Mouse (Mus musculus) kidney, adult 2 months (tissue): Measurements from ENCODE around the gene Znrf1. TPM values are rescaled to one million over a fixed set of nuclear protein-coding genes. Genes with fewer than 3 reads are reported as not detected.

ENCODE experiments used
- DNase-seq: peaks from one replicate; pipeline ENCODE4 v3.0.0; 2021
- H3K27ac ChIP-seq: fragments of 200-500 bp; 2 replicates; pipeline ENCODE4 v1.5.1; 2012; ENCODE audit warnings: low read depth, low read length, control low read depth, inconsistent platforms; ENCODE audit not compliant: insufficient read depth
- H3K27me3 ChIP-seq: fragments of 200-500 bp; replicated peaks from 2 replicates; pipeline ENCODE4 v1.6.1; 2012; ENCODE audit warnings: mild to moderate bottlenecking, moderate library complexity, low read length, inconsistent platforms; ENCODE audit not compliant: control insufficient read depth, insufficient read depth
- H3K36me3 ChIP-seq: fragments of 200-500 bp; 2 replicates; pipeline ENCODE4 v1.6.1; 2012; ENCODE audit warnings: mild to moderate bottlenecking, moderate library complexity, low read length, inconsistent platforms; ENCODE audit not compliant: control insufficient read depth, insufficient read depth
- H3K4me1 ChIP-seq: fragments of 200-500 bp; 2 replicates; pipeline ENCODE4 v1.6.1; 2011; ENCODE audit warnings: low read length; ENCODE audit not compliant: control insufficient read depth, insufficient read depth
- H3K4me3 ChIP-seq: fragments of 200-500 bp; 2 replicates; pipeline ENCODE4 v1.5.1; 2011; ENCODE audit warnings: mild to moderate bottlenecking, low read depth, low read length, control low read depth; ENCODE audit not compliant: insufficient read depth
- CTCF ChIP-seq: fragments of 200-500 bp; conservative IDR thresholded peaks from 2 replicates; pipeline ENCODE4 v1.5.1; 2011; ENCODE audit warnings: low read depth, mild to moderate bottlenecking, control low read depth, low read length, moderate library complexity, mixed read lengths; ENCODE audit not compliant: insufficient read depth, insufficient read length
- POLR2A ChIP-seq: fragments of 200-500 bp; IDR thresholded peaks from one replicate; pipeline ENCODE4 v1.6.1; 2011; ENCODE audit warnings: low read depth, low read length, control low read depth
- WGBS: fragments of 180-500 bp; shearing (Covaris S2); methylation state at CpG from one replicate; pipeline ENCODE4 v1.1.7; 2018; 5-methylcytosine and 5-hydroxymethylcytosine counted together
- polyA plus RNA-seq: library from polyadenylated mRNA; depleted of rRNA; stranded (reverse); fragments of >200 nt; gene quantifications from 2 replicates; pipeline ENCODE4 v1.2.3, GENCODE M21; 2012

The Znrf1 gene
- polyA plus RNA-seq, 1 experiment = 39.7 TPM

DNA sequence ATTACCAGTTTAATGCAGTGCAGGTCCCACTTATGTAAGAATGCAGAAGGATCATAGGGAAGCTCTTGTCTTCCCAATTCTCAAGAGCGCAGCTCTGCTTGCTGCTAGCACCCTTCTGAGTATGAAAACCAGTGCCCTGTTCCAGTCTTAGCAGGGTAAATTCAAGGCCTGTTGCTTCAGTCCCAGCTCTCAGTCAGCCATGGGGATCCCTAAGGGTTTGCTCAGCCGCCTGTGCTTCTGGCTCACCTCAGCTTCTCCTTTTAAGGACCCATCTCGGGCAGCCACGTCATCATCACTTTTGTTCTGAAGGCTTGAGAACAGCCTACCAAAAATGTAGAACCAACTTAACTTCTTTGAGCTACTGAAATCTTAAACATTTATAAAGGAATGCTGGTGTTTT lies 25.9 kb downstream of the Znrf1 start:
- TF ChIP-seq CTCF = no peak
- no peak for TF ChIP-seq POLR2A
- peaks cover 3% of the 10 kb centered on the region for H3K4me1 ChIP-seq
- H3K27ac ChIP-seq = no peak overlapping the region
- H3K36me3 ChIP-seq = no peaks in the 10 kb centered on the region
- 89% methylated on average over 4 of the region's 4 CpGs for WGBS
- H3K4me3 ChIP-seq = no peak overlapping the region
- H3K27me3 ChIP-seq = no peaks in the 10 kb centered on the region
- no peak for DNase-seq

DNA sequence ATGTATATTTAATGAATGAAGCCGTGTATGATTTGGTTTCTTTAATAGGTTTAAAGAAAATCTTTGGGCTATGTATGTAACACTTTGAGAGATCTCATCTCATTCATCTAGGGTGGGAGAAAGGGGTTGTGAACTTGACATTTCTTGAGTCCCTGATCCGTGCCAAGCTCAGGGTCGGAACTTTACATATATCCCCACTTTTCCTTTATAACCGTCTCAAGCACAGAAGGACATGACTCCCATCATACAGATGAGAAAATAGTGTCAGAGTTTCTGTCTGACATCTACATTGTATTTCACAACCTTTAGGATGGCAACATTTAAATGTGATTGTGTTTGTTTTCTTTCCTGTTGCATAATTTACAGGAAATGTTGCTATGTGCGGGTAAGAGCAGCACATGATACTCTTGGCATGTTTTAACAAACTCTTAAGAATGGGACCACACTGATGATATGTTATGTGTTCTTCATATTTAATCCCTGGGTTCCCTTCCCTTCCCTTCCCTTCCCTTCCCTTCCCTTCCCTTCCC lies 26.4 kb downstream of the Znrf1 start:
- Histone ChIP-seq H3K27me3 (no peaks in the 10 kb centered on the region), H3K4me3 (no peak overlapping the region), H3K27ac (no peak overlapping the region), H3K4me1 (peaks cover 3% of the 10 kb centered on the region), H3K36me3 (no peaks in the 10 kb centered on the region)
- TF ChIP-seq POLR2A (no peak), CTCF (no peak)
- 85% methylated on average over 5 of the region's 5 CpGs for WGBS
- no peak for DNase-seq

DNA sequence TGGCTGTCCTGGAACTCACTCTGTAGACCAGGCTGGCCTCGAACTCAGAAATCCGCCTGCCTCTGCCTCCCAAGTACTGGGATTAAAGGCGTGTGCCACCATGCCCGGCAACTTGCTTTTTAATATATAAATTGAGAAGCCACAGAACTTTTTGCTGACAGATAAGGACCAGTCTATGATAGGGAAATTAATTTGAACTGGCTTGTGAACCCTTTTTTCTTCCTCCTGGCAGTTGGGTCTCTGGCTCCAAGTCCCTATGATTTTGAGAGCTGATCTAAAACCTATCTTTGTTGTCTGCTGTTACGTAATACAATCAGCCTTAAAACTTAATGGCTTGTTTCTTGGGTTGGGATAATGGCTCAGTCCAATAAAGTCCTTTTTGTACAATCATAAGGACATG lies 27.2 kb downstream of the Znrf1 start:
- DNase-seq = no peak
- 96% methylated on average over 5 of the region's 5 CpGs for WGBS

DNA sequence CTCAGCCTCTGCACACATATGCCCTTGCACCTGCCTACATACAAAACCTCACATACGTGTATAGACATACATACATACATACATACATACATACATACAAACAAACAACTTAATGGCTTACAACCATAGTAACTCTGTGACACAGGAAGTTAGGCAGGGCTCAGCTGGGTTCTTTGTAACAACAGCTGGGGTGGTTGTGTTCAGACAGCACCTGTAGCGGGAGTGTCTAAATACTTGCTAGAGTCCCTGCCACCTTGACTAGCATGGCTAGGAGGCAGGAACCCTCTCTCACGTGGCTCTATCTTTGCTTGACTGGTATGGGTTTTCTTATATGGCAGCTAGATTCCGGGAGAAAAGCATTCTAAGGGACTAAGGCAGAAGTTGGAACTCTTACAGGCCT lies 27.8 kb downstream of the Znrf1 start:
- Histone ChIP-seq H3K4me1 (peaks cover 3% of the 10 kb centered on the region), H3K4me3 (no peak overlapping the region), H3K27me3 (no peaks in the 10 kb centered on the region), H3K27ac (no peak overlapping the region), H3K36me3 (no peaks in the 10 kb centered on the region)
- TF ChIP-seq CTCF (no peak), POLR2A (no peak)
- 95% methylated on average over 4 of the region's 4 CpGs for WGBS
- no peak for DNase-seq

More for the DNA sequence above, 27.2 kb downstream of the Znrf1 start:
- H3K27me3 ChIP-seq = no peaks in the 10 kb centered on the region
- H3K4me3 ChIP-seq = no peak overlapping the region
- peaks cover 3% of the 10 kb centered on the region for H3K4me1 ChIP-seq
- TF ChIP-seq CTCF (no peak), POLR2A (no peak)
- no peak overlapping the region for H3K27ac ChIP-seq
- H3K36me3 ChIP-seq = no peaks in the 10 kb centered on the region

DNA sequence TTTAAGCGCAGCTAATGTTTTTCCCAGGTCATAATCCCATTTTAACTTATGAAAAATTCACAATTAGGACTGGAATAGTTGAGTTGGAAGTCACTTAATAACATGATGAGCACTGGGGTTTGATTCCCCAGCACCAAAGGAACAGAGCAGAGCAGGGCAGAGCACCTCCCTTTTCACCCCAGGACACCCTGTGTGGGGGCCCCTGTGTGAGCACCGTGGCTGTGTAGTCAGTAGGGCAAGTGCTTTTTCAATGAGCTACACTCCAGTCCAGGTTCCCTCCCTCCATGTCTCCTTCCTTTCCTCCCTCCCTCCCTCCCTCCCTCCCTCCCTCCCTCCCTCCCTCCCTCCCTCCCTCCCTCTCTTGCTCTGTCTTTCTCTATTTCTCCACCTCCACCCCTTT lies 28.2 kb downstream of the Znrf1 start:
- H3K36me3 ChIP-seq = no peaks in the 10 kb centered on the region
- H3K27ac ChIP-seq = no peak overlapping the region
- no peaks in the 10 kb centered on the region for H3K27me3 ChIP-seq
- TF ChIP-seq POLR2A (no peak), CTCF (no peak)
- H3K4me3 ChIP-seq = no peak overlapping the region
- no peak for DNase-seq
- peaks cover under 1% of the 10 kb centered on the region; the same call in 1 of the 2 replicates for H3K4me1 ChIP-seq
- 82% methylated on average over 2 of the region's 2 CpGs for WGBS

DNA sequence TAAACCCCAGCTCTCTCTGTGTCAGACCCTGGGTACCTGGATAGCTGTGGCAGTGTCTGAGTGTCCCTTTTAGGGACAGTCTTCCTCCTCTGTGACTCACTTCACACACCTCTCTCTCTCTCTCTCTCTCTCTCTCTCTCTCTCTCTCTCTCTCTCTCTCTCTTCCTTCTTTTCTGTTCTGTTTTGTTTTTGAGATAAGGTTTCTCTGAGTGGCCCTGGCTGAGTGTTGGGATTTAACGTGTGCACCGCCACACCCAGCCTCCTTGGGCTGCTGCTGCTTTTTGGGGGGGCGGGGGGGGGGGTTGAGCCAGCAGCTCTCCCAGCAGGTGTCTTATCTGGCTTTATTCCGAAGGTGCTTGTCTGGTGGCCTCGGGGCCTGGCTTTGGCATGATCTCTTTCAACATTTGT lies 29.9 kb downstream of the Znrf1 start:
- TF ChIP-seq CTCF (no peak), POLR2A (no peak)
- no peak for DNase-seq

DNA sequence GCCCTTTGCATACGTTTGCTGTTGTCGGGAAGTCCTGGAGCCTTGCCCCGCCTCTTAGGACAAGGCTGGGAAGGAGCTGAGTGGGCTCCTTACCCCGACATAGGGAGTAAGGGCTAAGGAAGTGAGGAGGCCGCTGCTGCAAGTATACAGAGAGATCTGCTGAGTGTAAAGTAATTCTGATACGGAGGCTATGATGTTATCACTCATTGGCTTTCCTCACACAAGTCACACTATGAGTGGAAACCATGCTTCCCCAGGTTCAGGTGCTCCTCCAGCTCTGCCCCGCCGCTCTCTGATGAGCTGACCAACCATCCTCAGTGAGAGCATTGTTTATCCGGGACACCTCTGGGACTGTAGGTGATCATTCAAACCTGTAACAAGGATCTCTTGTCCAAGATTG lies 30.4 kb downstream of the Znrf1 start:
- H3K4me3 ChIP-seq = no peak overlapping the region
- TF ChIP-seq POLR2A (no peak), CTCF (no peak)
- H3K36me3 ChIP-seq = no peaks in the 10 kb centered on the region
- no peak overlapping the region for H3K27ac ChIP-seq
- H3K27me3 ChIP-seq = no peaks in the 10 kb centered on the region
- 0 out of 2 replicates have a peak, but pooled peaks cover 3% of the 10 kb centered on the region for H3K4me1 ChIP-seq
- DNase-seq = no peak
- WGBS = 69% methylated on average over 9 of the region's 9 CpGs

More for the DNA sequence above, 29.9 kb downstream of the Znrf1 start:
- Histone ChIP-seq H3K36me3 (no peaks in the 10 kb centered on the region), H3K27ac (no peak overlapping the region), H3K4me3 (no peak overlapping the region), H3K4me1 (0 out of 2 replicates have a peak, but pooled peaks cover 3% of the 10 kb centered on the region), H3K27me3 (no peaks in the 10 kb centered on the region)
- 56% methylated on average over 5 of the region's 5 CpGs for WGBS

DNA sequence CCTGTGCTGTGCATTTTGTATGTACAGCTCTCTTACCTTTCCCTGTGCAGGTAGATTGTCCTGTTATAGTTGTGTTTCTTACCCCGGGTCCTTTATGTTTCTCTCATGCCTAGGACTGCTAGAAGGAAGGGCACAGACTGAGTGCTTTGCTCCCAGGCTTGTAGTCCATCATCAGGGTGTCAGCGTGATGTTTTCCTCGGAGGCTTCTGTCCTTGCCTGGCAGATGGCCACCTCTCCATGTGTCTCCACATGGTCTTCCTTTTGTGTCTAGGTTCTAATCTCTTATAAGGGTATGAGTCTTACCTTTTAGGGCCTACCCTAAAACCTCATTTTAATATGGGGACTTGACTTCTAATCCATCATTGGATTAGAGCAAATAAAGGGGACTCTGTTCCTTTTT lies 31.7 kb downstream of the Znrf1 start:
- 66% methylated on average over 3 of the region's 3 CpGs for WGBS
- no peak overlapping the region for H3K27ac ChIP-seq
- H3K36me3 ChIP-seq = no peaks in the 10 kb centered on the region
- H3K27me3 ChIP-seq = no peaks in the 10 kb centered on the region
- no peak overlapping the region for H3K4me3 ChIP-seq
- DNase-seq = no peak
- peaks cover 9% of the 10 kb centered on the region; the same call in 1 of the 2 replicates for H3K4me1 ChIP-seq
- TF ChIP-seq POLR2A (no peak), CTCF (no peak)
